Mouse (Mus musculus) neutrophil, adult 5-6 weeks (primary cell): Measurements from ENCODE around the gene Adgrg3. TPM values are rescaled to one million over a fixed set of nuclear protein-coding genes. Genes with fewer than 3 reads are reported as not detected.
A peak's percentile ranks its signal among the peaks of the same experiment; 100 is the strongest.

Experiments used
- ATAC-seq: fragments of 151-379, 151-347 bp; 2 replicates; pipeline ENCODE4 v1.8.0; 2017; ENCODE audit warnings: mild to moderate bottlenecking, moderate TSS enrichment; ENCODE audit not compliant: insufficient number of reproducible peaks, poor library complexity, low FRiP score, severe bottlenecking; ENCODE audit errors: extremely low read depth
- total RNA-seq: library from RNA; stranded (forward); fragments of 200-1000 nt; gene quantifications from 2 replicates; pipeline ENCODE4 v1.2.3, GENCODE M21; 2017

Gene Adgrg3
- total RNA-seq, 1 experiment from 2014 or later: 23.4 TPM

DNA sequence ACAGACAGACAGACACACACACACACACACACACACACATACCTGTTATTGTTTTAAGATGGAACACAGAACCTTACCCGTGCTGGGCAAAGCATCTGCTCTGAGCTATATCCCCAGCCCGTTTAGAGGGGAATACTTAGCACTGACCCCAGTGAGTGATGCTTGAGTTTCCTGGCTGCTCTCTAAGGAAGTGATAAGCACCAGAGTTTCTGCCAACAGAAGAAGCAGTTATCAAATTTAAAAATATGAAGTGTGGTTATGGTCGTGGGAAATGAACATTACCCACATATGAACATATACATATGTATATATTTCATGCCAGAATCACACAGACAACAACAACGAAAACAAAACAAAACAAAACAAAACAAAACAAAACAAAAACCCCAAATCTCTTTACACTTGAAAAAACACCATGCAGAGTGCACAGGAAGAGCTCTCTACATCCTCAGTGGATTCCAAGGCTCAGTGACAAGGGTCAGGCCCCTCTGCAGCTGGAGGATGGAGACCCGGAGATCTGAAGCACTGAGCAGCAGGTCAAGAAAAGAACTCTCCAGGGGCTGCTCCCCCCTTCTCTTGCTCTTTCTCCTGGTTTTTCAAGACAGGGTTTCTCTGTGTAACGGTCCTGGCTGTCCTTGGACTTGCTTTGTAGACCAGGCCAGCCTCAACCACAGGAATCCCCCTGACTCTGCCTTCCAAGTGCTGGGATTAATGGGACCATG is 42.5 kb downstream of the Adgrg3 start:
- no peak for ATAC-seq

DNA sequence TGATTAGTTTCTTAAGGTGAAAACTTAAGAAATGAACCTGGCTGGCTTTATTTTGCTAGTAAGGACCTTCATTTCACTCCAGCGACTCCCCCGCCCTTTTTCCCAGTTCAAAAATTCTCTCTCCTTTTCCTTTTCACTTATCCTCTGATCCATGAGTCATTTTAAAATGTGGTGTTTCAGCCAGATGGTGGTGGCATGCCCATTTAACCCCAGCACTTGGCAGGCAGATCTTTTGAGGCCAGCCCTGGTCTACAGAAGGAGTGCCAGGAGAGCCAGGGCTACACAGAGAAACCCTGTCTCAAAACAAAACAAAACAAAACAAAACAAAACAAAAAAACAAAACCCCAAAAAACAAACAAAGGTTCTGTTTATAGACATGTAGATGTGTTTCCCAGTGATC is 47.0 kb downstream of the Adgrg3 start:
- ATAC-seq: no peak

DNA sequence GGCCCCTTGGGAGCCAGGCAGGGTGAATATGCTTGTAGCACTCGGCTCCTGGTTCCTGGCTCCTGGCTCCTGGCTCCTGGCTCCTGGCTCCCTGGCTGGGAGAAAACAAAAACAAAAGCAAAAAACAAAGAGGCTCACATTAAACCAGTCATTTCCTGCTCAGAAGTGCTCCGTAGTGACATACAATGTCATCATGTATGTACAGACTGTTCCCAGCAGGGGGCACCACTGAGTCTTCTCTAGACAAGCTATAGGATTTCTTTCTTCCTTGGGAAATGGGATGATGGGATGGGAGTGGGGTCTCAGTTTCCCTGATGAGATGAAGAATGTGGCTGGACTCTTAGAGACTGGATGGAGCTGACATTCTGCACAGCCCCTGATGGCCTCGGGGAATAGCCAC is 50.1 kb downstream of the Adgrg3 start:
- peak; percentile 66; the same call in 1 of the 2 replicates for ATAC-seq

- ATAC-seq: no peak
These were observed 58.0 kb downstream of the Adgrg3 start for GRCm38 (mm10) chr8:95075504-95075903.

DNA sequence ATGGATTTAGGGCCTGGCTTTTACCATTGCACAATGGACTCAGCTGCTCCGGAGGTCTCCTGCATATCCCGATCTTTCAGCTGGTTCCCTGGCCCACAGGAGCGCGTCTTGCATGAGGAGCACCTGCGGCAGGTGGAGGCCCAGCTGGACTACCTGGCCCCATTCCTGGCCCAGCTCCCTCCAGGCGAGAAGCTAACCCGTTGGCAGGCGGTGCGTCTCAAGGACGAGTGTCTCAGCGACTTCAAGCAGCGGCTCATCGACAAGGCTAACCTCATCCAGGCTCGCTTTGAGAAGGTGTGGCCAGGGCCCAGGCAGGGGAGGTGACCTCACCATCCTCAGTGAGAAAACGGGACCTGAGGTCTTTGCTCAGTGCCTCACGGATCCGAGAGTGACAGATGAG is 58.7 kb downstream of the Adgrg3 start:
- ATAC-seq: no peak

GRCm38 (mm10) chr8:95078055-95078454 is 60.6 kb downstream of the Adgrg3 start:
- no peak for ATAC-seq

GRCm38 (mm10) chr8:95079305-95079704 is 61.8 kb downstream of the Adgrg3 start:
- ATAC-seq: no peak

GRCm38 (mm10) chr8:95080381-95081341 is 63.2 kb downstream of the Adgrg3 start, which contains the start of gene Katnb1:
TSS of gene Katnb1 (plus strand) at chr8:95081186.
- peak; percentile 86 for ATAC-seq

DNA sequence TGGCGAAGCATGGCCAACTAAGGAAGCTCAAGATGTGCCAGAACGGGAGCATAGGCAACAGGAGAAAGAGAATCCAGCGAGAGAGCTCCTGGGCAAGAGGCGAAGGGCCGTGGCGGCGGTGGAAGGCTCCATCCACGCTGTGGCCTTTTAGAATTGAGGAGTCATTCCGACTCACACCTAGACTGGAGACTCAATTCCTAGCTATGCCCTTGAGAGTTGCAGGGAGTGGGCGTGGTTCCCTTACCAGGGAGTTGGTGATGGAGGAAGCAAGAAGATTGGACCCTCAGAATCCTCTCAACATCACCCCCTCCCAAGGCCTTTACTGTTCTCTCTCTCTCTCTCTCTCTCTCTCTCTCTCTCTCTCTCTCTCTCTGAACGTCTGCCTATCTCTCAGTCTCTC is 64.2 kb downstream of the Adgrg3 start:
- ATAC-seq: no peak

DNA sequence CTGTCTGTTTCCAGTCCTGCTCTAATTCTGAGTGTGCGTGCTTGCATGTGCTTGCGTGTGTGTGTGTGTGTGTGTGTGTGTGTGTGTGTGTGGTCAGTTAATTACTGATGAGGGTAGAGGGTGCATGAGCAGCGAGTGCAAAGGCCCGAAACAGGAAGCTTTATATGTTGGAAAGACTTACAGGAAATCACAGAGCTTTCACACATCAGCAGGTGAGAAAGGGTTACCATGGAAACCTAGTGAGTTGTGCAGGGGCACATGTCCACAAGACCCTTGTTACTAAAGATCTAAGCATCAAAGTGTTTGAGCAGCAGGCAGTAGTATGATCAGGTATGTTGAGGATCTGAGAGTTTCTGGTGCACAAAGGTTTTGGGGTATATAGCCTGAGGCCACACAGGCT is 66.8 kb downstream of the Adgrg3 start:
- ATAC-seq: no peak

- ATAC-seq: no peak
These were observed 67.4 kb downstream of the Adgrg3 start for GRCm38 (mm10) chr8:95084744-95085431.

DNA sequence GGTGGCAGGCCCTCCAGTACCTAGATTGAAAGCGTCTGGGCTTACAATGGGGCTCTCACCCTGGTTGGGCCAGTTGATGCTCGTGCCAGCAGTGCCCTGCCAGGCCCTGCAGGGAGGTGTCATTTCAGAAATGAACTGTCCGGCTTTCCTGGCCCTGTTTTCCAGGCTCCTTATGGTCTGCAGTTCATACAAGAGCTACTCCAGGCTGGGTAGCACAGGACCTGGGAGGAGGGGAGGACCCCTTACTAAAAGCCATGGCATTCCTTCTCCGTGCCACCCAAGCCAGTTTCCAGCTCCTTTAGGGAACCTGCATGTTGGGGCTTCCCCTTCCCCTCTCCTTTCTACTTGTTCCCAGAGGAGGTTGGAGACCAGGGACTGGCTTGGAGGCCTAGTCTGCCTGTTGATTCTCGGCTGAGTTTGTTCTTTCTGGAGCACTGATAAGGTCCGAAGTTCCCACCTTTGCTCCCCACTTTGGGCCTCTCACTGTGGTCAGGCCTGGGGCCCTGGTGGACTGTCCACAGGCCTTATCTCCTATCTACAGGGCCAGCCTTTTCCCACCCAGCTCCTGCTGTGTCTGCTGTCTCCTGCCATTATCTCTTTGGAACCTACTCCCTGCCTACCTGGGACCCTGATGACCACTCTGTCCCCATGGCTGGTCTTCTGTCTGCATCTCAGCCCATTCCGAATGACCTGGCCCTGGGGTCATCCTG is 68.1 kb downstream of the Adgrg3 start:
- ATAC-seq: no peak

DNA sequence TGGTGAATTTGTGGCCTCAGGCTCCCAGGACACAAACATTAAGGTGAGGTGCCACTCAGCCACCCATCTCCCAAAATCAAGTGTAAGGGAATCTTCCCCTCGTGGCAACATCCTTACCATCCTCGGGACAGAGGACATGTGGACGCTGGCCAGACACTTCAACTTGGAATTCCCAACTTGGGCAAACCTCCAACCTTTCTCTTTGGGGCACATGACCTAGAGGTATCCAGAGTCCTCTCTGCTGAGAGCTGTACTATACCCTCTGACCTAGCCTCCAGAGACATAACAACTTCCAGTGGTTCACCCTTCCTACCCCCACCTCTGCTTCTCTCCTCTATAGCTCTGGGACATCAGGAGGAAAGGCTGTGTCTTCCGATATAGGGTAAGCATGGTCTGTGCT is 76.1 kb downstream of the Adgrg3 start:
- no peak for ATAC-seq

Other genes with a start within 250 kb of the Adgrg3 start
- not detected in 2 replicates for gene Cx3cl1, start 245.7 kb upstream of the Adgrg3 start, total RNA-seq
- not detected in 2 replicates for gene Ccl17, start 207.2 kb upstream of the Adgrg3 start, total RNA-seq
- 29.4 and 29.7 TPM in 2 replicates for gene Coq9, start 179.4 kb upstream of the Adgrg3 start, total RNA-seq
- gene Ciapin1, start 179.3 kb upstream of the Adgrg3 start, total RNA-seq: 25.2 and 26.1 TPM in 2 replicates
- gene Polr2c, start 160.2 kb upstream of the Adgrg3 start, total RNA-seq: 34.4 and 38.9 TPM in 2 replicates
- gene Dok4, start 141.4 kb upstream of the Adgrg3 start, total RNA-seq: 2.2 and 3.3 TPM in 2 replicates
- 2.2 and 3.6 TPM in 2 replicates for gene Ccdc102a, start 99.6 kb upstream of the Adgrg3 start, total RNA-seq
- gene Adgrg5, start 94.0 kb upstream of the Adgrg3 start, total RNA-seq: 4.2 and 4.3 TPM in 2 replicates
- 2.2 and 2.3 TPM in 2 replicates for gene Adgrg1, start 42.9 kb upstream of the Adgrg3 start, total RNA-seq
- gene Drc7, start 37.4 kb downstream of the Adgrg3 start, total RNA-seq: 0.23 TPM in 1 of 2 replicates, not detected in the other
- 22.8 and 26.2 TPM in 2 replicates for gene Katnb1, start 63.5 kb downstream of the Adgrg3 start, total RNA-seq
- gene Kifc3, start 185.1 kb downstream of the Adgrg3 start, total RNA-seq: 1.2 and 2.2 TPM in 2 replicates